ENCODE assay signal across 31 mouse cellular contexts in the genomic region with DNA sequence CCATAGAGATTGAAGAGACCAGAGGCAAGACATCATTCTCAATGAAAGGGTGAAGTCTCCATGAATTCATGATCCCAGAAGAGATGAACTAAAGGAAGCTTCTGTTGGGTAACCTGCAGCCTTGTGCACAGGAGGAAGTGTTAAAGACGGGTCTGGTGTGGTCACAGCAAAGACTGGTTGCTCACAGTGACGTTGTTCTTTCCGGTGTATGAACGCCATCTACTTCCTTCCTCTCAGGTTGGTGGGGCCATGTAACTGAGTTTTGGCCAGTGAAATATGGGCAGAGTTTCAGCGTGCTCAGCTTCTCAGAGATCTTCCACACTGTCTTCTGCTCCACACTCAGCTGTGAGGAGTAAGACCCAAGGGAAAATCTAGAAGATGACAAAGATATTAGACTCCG.
DNase-seq lines count a peak whose midpoint lies in the region; ATAC-seq and TF ChIP-seq lines count a peak whose summit lies in the region.
"Had no signal": no experiment of that assay in that cellular context is flagged by ENCODE, and none has a peak within 500 bp of the region (broad histone marks: within the 10 kb centered on the region; RNA-seq: fewer than 3 reads in every experiment).

No protein-coding gene starts in this region.

- TF ChIP-seq CTCF in lung, postnatal 0 days (IDR thresholded peaks at IDR 0.05) = no peak
- no peak for TF ChIP-seq CTCF in layer of hippocampus, adult 2 months (conservative IDR thresholded peaks at IDR 0.05)

- no peak overlapping the region for H3K9ac ChIP-seq in lung, postnatal 0 days (replicated peaks; ENCODE audit: low read depth)
- H3K9ac ChIP-seq: embryonic facial prominence, embryonic 13.5 days; forebrain, embryonic 12.5 days; forebrain, embryonic 15.5 days; heart, embryonic 12.5 days; heart, embryonic 15.5 days; hindbrain, embryonic 14.5 days had no signal

- no peak overlapping the region for H3K4me2 ChIP-seq in lung, postnatal 0 days (replicated peaks; ENCODE audit: low read depth, low read length)
- H3K4me2 ChIP-seq: embryonic facial prominence, embryonic 13.5 days; forebrain, embryonic 12.5 days; forebrain, embryonic 15.5 days; heart, embryonic 12.5 days; heart, embryonic 15.5 days; hindbrain, embryonic 14.5 days had no signal

- H3K9me3 ChIP-seq in lung, postnatal 0 days (ENCODE audit: low read length) = no peaks in the 10 kb centered on the region
- H3K9me3 ChIP-seq: embryonic facial prominence, embryonic 10.5 days; embryonic facial prominence, embryonic 13.5 days; forebrain, embryonic 12.5 days; forebrain, embryonic 15.5 days; heart, embryonic 12.5 days; heart, embryonic 15.5 days had no signal

- H3K4me3 ChIP-seq in lung, postnatal 0 days (ENCODE audit: low read depth, low read length) = no peak overlapping the region
- H3K4me3 ChIP-seq in layer of hippocampus, adult 2 months = no peak overlapping the region
- H3K4me3 ChIP-seq: embryonic facial prominence, embryonic 10.5 days; embryonic facial prominence, embryonic 13.5 days; erythroblast, embryonic 14.5 days; forebrain, embryonic 12.5 days; forebrain, embryonic 15.5 days; heart, embryonic 12.5 days; heart, embryonic 15.5 days had no signal

- no peaks in the 10 kb centered on the region for H3K27me3 ChIP-seq in lung, postnatal 0 days (replicated peaks; ENCODE audit: insufficient read depth, low read length)
- H3K27me3 ChIP-seq: CH12.LX; embryonic facial prominence, embryonic 13.5 days; heart, embryonic 12.5 days; heart, embryonic 15.5 days had no signal

- peak; percentile 11 for DNase-seq in lung, postnatal 0 days (ENCODE audit: low spot score)
- DNase-seq in lung, postnatal 36 days = no peak
- DNase-seq in heart, adult 11 months = no peak
- no peak for DNase-seq in left cerebral cortex, adult 18-20 months (ENCODE audit: low spot score in 2 of 2)
- no peak for DNase-seq in layer of hippocampus, adult 2 months (ENCODE audit: low spot score in 2 of 2)
- DNase-seq: adrenal gland, postnatal 10 days; adrenal gland, postnatal 36 days; B cell, adult 2 months; cerebellum, adult 11 months; cerebellum, adult 2 months; cerebellum, adult 9-11 months; cerebellum, postnatal 25 days; embryo, embryonic 11 days; gastrocnemius, postnatal 10 days; gastrocnemius, postnatal 36 days; heart, adult 18-20 months; heart, postnatal 10 days; heart, postnatal 36 days had no signal

- H3K27ac ChIP-seq in lung, postnatal 0 days (ENCODE audit: low read length) = no peak overlapping the region
- H3K27ac ChIP-seq in layer of hippocampus, adult 2 months = no peak overlapping the region
- H3K27ac ChIP-seq: embryonic facial prominence, embryonic 10.5 days; embryonic facial prominence, embryonic 13.5 days; forebrain, embryonic 12.5 days; forebrain, embryonic 15.5 days; heart, embryonic 15.5 days; hindbrain, embryonic 14.5 days; hindbrain, postnatal 0 days had no signal

- H3K4me1 ChIP-seq in lung, postnatal 0 days (ENCODE audit: insufficient read depth, low read depth, low read length) = no peaks in the 10 kb centered on the region
- H3K4me1 ChIP-seq: forebrain, embryonic 15.5 days; heart, embryonic 15.5 days had no signal

- TF ChIP-seq EP300 in lung, postnatal 0 days (IDR thresholded peaks at IDR 0.05) = no peak

- no peaks in the 10 kb centered on the region for H3K36me3 ChIP-seq in lung, postnatal 0 days (ENCODE audit: insufficient read depth, low read length)
- H3K36me3 ChIP-seq: embryonic facial prominence, embryonic 10.5 days; embryonic facial prominence, embryonic 13.5 days; forebrain, embryonic 12.5 days; forebrain, embryonic 15.5 days; G1E; heart, embryonic 12.5 days; heart, embryonic 15.5 days had no signal

- ATAC-seq in lung, postnatal 0 days = no peak
- ATAC-seq in common myeloid progenitor, adult 5-6 weeks (replicated peaks; ENCODE audit: low read depth, poor library complexity, severe bottlenecking) = peak; percentile 62
- peak; percentile 96 for ATAC-seq in megakaryocyte, adult 5-6 weeks (ENCODE audit: poor library complexity, severe bottlenecking)
- ATAC-seq: forebrain, embryonic 15.5 days; hindbrain, postnatal 0 days had no signal

- 76% methylated on average over 6 of the region's 6 CpGs for WGBS in lung, postnatal 0 days
